Mouse (Mus musculus): ENCODE measurements around the gene Cracr2a.

Cracr2a gene

DNA sequence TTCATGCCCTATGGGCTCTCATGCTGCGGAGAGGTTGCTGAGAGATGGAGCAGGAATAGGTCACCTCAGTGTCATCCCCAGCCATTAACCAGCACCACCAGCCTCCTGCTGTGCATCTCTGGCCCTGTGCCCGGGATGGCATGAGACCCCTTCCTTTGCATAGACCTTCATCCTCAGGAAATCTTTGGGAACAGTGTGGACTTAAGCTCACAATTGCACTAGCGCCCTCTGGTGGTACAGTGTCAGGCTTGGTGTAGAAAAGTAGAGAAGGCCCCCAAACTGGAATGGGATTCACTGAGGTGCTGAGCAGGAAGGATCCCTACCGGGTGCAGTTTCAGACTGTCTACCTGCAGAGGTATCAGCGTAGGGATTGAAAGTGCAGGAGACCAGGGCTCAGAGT, 64.0 kb downstream of the Cracr2a start:
- peak; percentile 48 to 69 for DNase-seq (ENCODE audit: low spot score in 2 of 2)

DNA sequence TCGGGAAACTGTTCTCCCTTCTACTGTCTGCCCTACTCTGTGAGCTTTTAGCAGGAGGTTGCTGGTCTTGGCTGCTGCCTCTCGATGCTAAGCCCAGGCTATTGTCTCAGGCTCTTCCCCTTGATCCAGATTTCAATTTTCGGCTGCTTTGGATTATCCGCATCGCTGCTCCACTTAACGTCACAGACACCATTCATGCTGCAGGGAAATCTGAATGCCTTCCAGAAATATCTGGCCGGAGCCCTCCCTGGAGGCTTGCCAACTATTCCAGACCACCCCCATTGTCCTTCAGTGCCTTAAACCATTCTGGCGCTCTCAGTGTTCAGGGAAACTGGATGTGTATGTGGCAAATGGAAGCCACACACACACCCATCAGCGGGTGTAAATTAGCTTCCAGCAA, 66.3 kb downstream of the Cracr2a start:
- DNase-seq (ENCODE audit: low spot score in 2 of 2) = no peak

DNA sequence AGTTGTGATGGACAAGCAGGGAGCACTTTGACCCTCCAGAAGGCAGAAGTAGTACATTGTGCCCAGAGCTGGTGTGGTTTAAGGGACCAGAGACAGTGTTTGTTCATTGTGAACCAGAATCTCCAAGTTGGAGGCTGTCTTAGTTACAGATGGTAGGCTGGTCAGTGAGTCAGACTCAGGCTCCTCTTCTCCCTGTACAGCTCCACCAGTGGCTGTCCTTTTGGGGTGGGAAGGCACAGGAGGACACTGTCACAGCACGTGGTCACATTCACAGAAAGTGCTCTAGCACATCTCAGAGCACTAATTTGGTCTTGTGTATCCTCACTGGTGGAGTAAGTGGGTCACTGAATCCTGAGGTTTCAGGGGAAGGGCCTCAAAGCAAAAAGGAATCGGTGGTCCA, 68.1 kb downstream of the Cracr2a start:
- no peak for DNase-seq (ENCODE audit: low spot score in 2 of 2)

DNA sequence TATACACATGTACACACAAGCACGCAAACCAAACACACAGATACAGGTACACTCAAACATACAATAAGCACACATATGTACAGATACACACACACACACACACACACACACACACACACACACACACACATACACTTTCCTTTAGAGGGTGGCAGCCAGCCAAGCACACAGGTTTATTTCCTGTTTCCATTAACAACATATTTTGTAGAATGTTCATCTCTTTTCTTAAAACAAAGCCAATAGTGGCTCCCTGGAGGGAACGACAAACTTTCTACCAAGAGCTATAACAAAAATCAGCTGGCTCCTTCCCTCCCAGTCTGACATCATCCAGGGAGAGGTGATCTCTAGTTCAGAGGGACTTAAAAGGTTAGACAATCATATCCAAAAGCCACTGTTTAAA, 73.7 kb downstream of the Cracr2a start:
- DNase-seq (ENCODE audit: low spot score in 2 of 2) = no peak

DNA sequence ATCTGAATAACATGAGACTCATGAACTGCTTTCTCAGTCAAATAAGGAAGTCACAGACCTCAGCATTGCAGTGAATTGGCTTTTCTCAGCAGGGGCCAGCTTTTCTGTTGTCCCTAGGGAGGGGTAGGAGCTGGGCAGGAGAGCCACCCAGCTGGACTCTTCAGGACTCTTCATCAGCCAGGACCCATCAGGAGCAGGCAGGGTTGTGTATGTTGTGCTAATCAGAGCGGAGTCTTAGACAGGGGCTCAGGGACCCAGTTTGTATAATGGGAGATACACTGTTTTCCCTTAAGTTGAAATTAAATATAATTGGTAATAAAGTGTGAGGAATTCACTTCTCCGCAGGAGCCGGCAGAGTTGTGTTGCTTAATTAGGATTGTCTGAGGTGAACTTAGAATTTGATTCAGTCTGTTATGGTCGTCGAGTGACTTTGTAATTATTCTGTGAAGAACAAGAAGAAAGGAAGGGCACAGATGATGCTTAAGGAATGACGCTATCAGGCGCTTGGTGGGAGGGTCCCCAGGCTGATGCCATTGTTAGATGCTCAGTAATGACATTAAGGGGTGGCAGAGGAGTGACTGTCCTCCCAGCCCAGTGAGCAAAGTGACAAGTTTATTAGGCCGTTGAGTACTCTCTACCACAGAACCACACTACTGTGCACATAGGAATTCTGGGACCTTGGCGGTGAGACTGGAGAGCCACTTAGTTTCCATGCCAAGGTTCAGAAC, 74.5 kb downstream of the Cracr2a start:
- DNase-seq (ENCODE audit: low spot score in 2 of 2) = no peak

DNA sequence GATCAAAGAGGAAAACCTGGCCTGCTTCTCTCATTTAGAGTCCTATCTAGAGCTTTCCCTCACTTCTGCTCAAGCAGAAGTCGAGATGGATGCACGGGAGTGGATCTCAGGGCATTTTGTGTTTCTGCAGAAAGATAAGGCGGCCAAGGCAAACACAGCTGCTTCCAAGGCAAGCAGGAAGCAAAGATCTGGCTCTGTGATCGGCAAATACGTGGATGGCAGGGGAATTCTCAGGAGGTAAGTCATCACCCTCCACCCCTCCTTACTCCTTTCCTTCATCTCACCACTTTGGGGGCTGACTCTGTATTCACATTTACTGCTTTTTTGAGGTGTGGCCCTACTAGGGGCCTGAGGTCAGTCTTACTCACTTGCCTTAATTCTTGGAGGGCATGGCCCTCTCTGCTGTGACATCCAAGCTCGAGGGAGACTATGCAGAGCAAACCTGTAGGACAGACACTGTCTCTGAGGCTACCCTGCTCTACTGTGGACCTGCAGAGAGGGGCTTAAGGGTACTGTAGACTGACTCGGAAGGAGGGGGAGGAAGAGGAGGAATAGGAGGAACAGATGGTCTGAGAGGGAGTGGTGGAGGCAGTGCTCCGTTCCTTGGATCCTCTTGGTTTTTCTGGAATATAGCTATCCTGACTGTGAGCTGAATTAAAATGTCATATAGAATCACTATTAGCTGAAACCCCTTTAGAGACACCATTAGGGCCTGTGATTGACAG, 80.1 kb downstream of the Cracr2a start:
- no peak for DNase-seq (ENCODE audit: low spot score in 2 of 2)

DNA sequence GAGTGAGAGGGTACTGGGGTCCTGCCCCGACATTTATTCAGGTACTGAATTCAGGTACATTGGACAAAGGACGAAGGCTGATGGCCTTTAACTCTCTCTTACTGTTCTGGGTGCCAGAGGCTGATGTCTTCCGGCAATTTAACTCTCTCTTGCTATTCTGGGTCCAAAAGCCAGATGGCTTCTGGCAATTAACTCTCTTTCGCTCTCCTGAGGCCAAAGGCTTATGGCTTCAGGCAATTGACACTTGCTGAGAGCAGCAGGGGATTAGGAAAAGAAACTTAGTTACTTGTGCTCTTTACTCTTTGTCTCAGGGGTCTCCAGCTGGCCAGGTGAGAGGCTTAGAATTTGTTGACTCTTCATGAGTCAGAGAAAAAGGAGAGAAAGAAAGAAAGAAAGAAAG, 94.8 kb downstream of the Cracr2a start:
- DNase-seq (ENCODE audit: low spot score in 2 of 2) = no peak

DNA sequence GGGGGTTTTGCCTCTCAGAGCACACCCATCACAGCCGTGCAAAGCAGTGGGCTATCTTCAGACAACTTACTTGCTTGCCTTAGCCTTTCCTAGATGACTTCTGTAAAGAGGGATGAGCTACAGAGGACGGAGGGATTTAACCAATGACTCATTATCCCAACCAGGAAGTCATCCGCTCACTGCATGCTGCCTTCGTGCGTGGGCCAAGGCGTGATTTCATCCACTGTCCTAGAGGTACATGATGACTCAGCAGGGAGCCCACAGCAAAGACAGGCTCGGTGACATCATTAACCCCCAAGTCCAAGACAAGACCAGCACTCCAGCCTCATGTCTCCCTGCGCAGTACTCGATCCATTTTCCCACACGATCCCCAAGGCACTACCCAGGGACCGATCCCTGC, 96.0 kb downstream of the Cracr2a start:
- DNase-seq (ENCODE audit: low spot score in 2 of 2) = no peak

DNA sequence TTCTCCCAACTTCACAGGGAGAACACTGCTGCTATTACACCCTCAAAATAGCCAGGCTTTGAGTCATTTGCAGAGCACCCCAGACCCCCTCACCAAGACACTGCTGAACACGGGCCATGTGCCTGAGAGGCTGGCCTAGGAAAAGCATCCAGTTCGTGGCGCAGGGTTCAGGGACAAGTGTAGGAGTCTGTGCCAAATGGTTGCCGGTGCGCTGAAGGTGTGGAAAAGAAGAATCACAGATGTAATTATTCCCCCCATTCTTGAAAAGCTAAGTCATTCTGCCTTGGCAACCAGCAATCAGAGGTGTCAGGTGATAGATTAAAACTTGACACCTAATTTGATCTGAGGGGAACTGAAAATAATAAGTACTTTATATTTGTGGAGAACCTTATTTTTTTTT, 98.3 kb downstream of the Cracr2a start:
- no peak for DNase-seq (ENCODE audit: low spot score in 2 of 2)

DNA sequence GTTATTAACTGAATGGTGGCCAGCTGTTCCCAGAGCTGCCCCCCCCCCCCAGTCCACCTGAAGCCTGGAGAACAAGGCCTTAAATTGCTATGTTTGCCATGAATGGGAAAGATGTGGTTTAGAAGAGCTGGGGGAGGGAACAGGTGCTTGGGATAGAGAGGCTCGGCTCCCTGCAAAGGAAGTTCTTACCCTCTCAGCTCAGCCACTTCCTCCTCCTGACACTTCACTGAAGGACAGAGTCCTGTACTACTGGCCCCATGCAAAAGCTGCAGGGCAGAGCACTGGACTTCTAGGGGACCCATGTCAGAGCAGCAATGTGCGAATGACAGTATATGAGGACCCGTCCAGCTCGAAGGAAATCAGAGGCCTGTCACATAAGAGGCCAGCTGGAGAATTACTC, 98.8 kb downstream of the Cracr2a start:
- DNase-seq (ENCODE audit: low spot score in 2 of 2) = no peak

DNA sequence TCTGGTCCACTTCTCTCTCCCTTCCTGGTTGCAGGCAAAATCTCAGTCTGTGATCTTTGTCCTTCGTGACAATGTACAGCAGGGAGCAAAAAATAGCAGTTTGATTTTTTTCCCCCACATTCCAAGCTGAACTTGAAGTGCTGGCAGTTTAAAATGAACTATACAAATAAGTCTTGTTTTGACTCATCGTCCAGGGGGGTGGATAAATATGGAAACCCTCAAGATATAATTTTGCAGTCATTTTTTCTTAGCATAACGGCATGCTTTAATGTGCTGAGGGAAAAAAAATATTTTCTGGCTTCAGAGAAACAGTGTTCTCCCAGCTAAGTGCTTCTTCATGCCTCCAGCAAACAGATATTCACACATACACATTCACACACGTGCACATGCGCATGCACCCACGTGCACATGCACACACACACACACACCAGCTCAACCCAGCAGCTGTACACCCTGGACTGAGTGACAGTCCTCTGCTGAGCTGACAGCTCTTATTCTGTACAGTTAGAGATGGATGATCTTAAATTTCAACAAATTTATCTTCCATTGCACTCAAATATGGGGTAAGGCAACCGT, 100.7 kb downstream of the Cracr2a start:
- no peak for DNase-seq (ENCODE audit: low spot score in 2 of 2)

DNA sequence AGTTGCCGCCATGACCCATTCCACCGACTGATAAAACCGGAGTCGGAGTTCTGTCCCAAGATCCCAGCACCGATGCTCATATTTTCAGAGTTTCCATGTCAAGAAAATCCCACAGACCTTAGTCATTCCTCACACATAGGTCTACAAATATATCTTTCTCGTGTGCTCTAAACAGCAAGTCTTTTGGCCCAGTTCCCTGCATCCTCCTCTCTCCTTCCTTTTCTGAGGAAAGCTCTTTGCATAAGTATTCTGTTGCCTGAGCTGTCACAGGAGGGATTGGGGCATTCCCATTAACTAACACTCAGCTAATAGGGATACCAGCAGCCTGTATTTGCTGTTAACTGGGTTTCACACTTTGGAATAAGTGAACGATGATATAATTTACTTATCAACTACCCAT, 102.1 kb downstream of the Cracr2a start:
- no peak for DNase-seq (ENCODE audit: low spot score in 2 of 2)

DNA sequence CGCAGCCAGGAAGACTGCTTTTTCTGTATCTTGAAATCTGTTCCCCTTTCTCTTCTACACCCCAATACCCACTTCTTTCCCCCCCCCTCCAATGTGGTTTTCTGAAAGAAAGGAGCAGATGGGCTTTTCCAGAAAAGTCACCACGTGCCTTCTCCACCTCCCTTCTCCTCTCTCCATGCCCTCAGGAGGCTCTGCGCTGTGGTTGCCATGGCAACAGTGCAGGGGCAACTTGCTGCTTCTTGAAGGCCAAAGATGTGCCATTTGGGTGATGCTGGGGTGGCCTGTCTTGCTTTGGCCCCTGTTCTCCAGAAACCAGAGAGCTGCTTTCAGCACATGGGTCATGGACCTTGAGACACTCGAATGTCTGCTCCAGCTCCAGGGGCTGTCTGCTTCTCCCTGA, 108.2 kb downstream of the Cracr2a start:
- DNase-seq (ENCODE audit: low spot score in 2 of 2) = no peak

DNA sequence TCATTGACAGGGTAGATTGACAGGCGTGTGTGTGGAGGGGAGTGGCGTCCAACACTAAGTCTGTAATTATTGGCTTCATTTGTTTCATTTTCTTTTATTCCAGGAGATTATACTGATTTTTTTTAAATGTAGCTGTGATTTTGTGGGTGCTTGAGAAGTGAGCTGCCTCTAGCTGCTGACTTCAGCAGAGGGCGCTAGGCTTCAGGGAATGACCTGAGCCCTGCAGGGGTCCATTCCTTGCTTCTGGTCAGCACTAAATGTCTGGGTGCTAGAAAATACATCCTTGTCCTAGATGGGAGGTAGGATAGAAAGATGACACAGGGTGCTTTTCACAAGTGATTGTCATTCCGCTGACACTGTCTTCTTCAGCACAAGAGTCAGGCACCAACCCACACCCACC, 108.9 kb downstream of the Cracr2a start:
- no peak for DNase-seq (ENCODE audit: low spot score in 2 of 2)

DNA sequence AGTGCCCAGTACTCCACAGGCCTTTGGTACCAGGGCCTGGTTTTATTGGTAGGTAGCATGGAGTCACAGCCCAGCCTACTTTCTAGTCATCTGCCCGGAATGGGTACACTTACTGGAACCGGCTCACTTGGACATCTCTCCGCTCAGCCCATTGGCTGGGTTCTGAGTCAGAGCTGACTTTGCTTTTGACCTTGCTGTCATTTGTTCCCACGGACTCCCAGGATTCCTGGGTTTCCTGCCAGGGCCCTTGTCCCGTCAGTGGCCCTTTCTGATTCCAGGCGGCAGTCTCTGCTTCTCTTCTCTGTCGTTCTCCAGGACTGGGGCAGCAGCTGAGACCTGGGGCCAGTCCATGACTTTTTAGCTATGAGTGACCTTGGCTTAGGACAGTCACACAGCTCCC, 110.9 kb downstream of the Cracr2a start:
- no peak for DNase-seq (ENCODE audit: low spot score in 2 of 2)

DNA sequence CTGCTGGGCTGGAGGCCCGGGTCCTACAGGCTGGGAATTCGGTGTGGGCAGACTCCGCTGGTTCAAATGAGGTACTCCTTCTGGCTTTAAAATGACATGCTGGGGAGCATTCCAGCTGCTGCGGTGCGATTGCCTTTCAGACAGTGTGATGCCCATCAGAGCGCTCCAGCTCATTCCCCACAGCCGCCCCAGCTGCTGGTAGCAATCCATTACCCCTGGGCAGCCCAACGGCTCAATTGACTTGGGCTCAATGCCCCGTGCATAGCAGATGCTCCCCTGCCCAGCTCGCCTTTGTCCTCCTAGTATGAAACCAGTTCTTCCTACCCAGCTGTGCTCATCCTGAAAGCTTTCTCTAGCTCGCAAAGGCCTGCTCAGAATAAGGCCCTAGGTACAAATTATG, 115.7 kb downstream of the Cracr2a start:
- no peak for DNase-seq (ENCODE audit: low spot score in 2 of 2)

DNA sequence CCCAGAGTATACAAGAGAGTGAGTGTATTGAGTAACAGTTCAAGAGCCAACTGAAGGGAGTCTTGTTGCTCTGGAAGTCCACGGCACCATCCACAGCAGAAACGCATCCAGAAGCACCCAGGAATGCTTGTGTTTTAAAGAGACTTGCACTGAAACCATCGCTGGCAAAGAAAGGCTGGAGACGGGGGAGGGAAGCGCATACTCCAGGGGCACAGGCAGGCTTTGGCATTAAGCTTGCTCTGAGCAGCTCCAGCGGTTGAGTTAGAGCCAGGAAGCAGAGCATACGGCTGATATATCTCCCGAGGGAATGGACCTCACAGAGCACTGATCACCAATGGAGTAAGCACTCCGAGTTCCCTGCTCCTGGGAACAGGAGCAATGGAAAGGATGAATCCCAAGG, 117.2 kb downstream of the Cracr2a start:
- no peak for DNase-seq (ENCODE audit: low spot score in 2 of 2)

DNA sequence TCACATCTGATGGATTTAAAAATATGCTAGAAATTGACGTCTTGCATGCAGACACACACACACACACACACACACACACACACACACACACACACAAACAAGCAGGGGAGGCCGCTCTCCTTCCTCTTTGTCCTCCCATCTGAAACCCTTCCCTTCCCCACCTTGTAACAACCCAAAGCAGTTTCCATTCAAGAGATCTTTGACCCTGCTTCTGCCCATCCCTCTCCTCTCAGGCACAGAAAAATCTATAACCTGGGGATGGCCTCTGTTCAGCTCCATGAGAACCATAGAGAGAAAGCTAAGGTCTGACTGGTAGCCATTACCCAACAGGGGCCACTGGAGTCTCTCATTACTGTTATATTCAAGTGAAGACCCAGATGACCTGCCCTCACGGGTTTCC, 117.9 kb downstream of the Cracr2a start:
- DNase-seq (ENCODE audit: low spot score in 2 of 2) = no peak

DNA sequence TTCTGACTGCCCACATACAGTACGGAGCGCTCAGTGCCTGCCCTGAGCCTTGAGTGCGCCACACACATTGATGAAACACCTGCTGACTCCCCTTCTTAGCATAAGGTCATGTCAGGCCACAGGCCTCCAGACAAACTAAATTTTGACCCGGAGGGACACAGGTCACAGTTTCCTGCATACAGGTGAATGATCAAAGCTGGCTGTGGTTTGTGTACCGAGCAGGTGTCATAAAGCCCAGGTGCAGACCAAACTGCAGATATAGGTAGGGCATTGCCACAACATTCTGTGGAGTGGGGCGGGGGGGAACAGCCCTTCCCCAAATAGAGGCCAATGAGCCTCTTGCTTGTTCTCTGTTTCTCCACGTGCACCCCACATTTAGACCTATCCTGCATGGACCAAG, 119.6 kb downstream of the Cracr2a start:
- DNase-seq (ENCODE audit: low spot score in 2 of 2) = no peak

DNA sequence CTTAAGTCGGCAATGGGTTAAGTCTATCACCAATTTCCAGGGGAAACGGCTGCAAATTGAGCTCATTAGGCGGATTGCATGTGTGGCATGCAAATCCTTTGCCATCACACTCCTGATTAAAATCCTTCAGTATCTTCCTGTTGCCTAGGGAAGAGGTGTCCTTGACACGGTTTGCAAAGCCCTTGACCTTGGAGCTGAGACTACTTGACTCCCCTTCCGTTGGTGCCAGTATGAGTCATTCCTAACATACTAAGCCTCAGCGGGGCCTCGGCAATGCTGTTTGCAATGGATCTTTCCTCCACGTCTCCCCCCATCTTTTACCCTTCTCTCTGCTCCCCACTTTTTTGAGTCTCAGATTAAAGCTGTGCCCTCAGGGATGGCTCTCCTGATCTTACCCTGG, 122.4 kb downstream of the Cracr2a start:
- no peak for DNase-seq (ENCODE audit: low spot score in 2 of 2)

DNA sequence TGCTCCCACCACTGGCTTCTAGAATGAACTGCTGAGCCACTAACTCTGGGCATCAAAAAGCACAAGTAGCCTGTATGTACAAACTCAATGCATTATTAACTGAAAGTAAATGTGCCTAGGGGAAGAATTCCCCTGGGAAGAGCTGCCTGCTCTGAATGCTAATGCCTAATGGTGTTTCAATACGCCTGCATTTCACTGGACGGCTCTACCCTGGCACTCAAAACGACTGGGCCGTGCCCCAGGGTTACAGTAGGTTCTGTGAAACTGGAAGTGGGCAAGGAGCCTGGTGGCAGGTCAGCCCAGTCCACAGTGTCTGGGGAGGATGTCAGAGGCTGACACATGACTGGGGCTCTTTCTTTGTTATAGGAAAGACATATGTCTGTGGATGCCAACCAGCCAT, 123.8 kb downstream of the Cracr2a start:
- no peak for DNase-seq (ENCODE audit: low spot score in 2 of 2)

DNA sequence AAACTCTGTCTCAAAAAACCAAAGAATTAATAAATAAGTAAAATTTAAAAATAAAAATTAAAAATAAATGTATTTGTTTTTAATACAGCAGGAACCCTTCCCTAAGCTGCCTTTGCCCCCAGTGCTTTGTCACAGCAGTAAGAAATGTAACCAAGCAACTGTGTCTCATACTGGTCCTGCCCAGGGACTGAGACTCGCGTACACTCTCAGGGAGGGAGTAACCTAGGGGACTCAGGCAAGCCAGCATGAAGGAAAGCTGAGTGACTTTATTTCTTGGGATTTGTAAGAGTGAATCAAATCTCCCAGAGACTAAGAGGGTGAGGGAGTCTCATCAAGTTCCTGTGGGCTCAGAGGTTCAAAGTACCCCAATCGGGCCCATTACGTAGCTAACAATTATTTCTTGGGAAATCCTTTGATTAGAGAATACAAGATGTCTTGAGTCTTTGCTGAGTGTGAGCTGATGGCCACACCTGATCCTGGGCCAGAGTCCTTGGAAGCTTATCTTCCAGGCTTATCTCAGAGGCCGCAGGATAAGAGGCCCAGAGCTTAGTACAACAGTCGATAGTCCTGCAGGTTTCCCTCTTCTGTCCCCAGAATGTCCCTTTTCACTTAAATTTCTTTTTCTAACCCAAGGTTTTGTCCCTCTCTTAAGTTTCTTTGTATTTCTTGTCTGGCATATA, 126.2 kb downstream of the Cracr2a start:
- DNase-seq (ENCODE audit: low spot score in 2 of 2) = no peak

DNA sequence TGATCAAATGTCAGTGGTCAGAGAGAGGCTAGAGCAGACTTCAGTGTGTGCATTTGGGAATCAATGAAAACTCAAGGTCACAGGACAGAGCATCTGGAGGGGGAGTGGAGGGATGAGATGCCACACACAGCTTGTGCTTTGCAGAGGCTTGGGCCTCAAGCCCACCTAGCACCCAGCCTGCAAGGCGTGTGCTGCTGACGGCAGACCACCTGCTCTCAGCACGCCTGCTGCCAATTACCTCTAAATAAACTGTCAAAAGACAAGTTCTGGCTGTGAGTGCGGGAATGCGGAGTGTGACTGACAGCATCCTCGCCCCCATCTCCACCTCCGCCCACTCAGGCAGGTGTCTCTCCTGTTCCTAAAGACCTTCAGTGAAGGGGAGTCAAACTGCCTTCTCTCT, 131.2 kb downstream of the Cracr2a start:
- no peak for DNase-seq (ENCODE audit: low spot score in 2 of 2)
